Mouse (Mus musculus): ENCODE data around the gene Olfr397. TPM values are rescaled to one million over a fixed set of nuclear protein-coding genes. Genes with fewer than 3 reads are reported as not detected.

Olfr397 gene
- polyA plus RNA-seq (2014; fragmentation: Nextera tagmentation; extraction: Ambion mirVana) = not detected in 2 replicates

- Histone ChIP-seq H3K27me3 (replicated peaks; ENCODE audit: control insufficient read depth, insufficient read depth, low read length) (no peaks in the 10 kb centered on the region), H3K4me1 (replicated peaks; ENCODE audit: control insufficient read depth, insufficient read depth, low read length) (no peaks in the 10 kb centered on the region), H3K9me3 (ENCODE audit: control insufficient read depth, low read length) (no peaks in the 10 kb centered on the region), H3K36me3 (ENCODE audit: control insufficient read depth, insufficient read depth, low read length) (no peaks in the 10 kb centered on the region), H3K27ac (ENCODE audit: low read depth, low read length) (no peak within 1 kb of the TSS), H3K4me3 (ENCODE audit: low read depth, low read length) (no peak within 1 kb of the TSS), H3K9ac (ENCODE audit: low read depth, low read length) (no peak within 1 kb of the TSS), H3K4me2 (no peak within 1 kb of the TSS)
- 56% methylated on average over 1 of the region's 1 CpGs for WGBS
- DNase-seq (ENCODE audit: low spot score) = no peak
- no peak for ATAC-seq (replicated peaks; ENCODE audit: low FRiP score)
These were observed at the start of gene Olfr397 for GRCm38 (mm10) chr11:73960517-73960916. Gene Olfr397, plus strand, starts transcription at chr11:73960817.

- Histone ChIP-seq H3K4me2 (no peak within 1 kb of the TSS), H3K36me3 (ENCODE audit: control insufficient read depth, insufficient read depth, low read length) (no peaks in the 10 kb centered on the region), H3K27me3 (replicated peaks; ENCODE audit: control insufficient read depth, insufficient read depth, low read length) (no peaks in the 10 kb centered on the region), H3K4me1 (replicated peaks; ENCODE audit: control insufficient read depth, insufficient read depth, low read length) (no peaks in the 10 kb centered on the region), H3K9me3 (ENCODE audit: control insufficient read depth, low read length) (no peaks in the 10 kb centered on the region), H3K4me3 (ENCODE audit: low read depth, low read length) (no peak within 1 kb of the TSS), H3K9ac (ENCODE audit: low read depth, low read length) (no peak within 1 kb of the TSS), H3K27ac (ENCODE audit: low read depth, low read length) (no peak within 1 kb of the TSS)
- ATAC-seq (replicated peaks; ENCODE audit: low FRiP score) = no peak
- no peak for DNase-seq (ENCODE audit: low spot score)
These were observed 24.2 kb upstream of the Olfr397 start, which contains the start of gene Olfr23 for GRCm38 (mm10) chr11:73936377-73936776. Gene Olfr23, plus strand, starts transcription at chr11:73936677.

GRCm38 (mm10) chr11:73990307-73990706 lies 29.7 kb downstream of the Olfr397 start, which contains the start of gene Olfr398:
Gene Olfr398, minus strand, starts transcription at chr11:73990407.
- H3K27me3 ChIP-seq (replicated peaks; ENCODE audit: control insufficient read depth, insufficient read depth, low read length) = no peaks in the 10 kb centered on the region
- peaks cover 5% of the 10 kb centered on the region for H3K9me3 ChIP-seq (ENCODE audit: control insufficient read depth, low read length)
- no peak for ATAC-seq (replicated peaks; ENCODE audit: low FRiP score)
- no peak for DNase-seq (ENCODE audit: low spot score)
- H3K27ac ChIP-seq (ENCODE audit: low read depth, low read length) = no peak within 1 kb of the TSS
- H3K9ac ChIP-seq (ENCODE audit: low read depth, low read length) = no peak within 1 kb of the TSS
- no peak within 1 kb of the TSS for H3K4me2 ChIP-seq
- no peak within 1 kb of the TSS for H3K4me3 ChIP-seq (ENCODE audit: low read depth, low read length)
- no peaks in the 10 kb centered on the region for H3K36me3 ChIP-seq (ENCODE audit: control insufficient read depth, insufficient read depth, low read length)
- H3K4me1 ChIP-seq (replicated peaks; ENCODE audit: control insufficient read depth, insufficient read depth, low read length) = no peaks in the 10 kb centered on the region

GRCm38 (mm10) chr11:73993115-73993514 lies 32.5 kb downstream of the Olfr397 start:
- no peak for DNase-seq (ENCODE audit: low spot score)
- H3K9ac ChIP-seq (ENCODE audit: low read depth, low read length) = no peak overlapping the region
- H3K27me3 ChIP-seq (replicated peaks; ENCODE audit: control insufficient read depth, insufficient read depth, low read length) = no peaks in the 10 kb centered on the region
- H3K4me3 ChIP-seq (ENCODE audit: low read depth, low read length) = no peak overlapping the region
- no peaks in the 10 kb centered on the region for H3K36me3 ChIP-seq (ENCODE audit: control insufficient read depth, insufficient read depth, low read length)
- H3K27ac ChIP-seq (ENCODE audit: low read depth, low read length) = no peak overlapping the region
- no peak overlapping the region for H3K4me2 ChIP-seq
- H3K4me1 ChIP-seq (replicated peaks; ENCODE audit: control insufficient read depth, insufficient read depth, low read length) = no peaks in the 10 kb centered on the region
- no peaks in the 10 kb centered on the region; the same call in 1 of the 2 replicates for H3K9me3 ChIP-seq (ENCODE audit: control insufficient read depth, low read length)
- ATAC-seq (replicated peaks; ENCODE audit: low FRiP score) = no peak

Other genes starting within 250 kb of the Olfr397 start
- not detected in 2 replicates for gene Olfr389, start 180.1 kb upstream of the Olfr397 start, polyA plus RNA-seq (2014; fragmentation: Nextera tagmentation; extraction: Ambion mirVana)
- not detected in 2 replicates for gene Olfr390, start 177.9 kb upstream of the Olfr397 start, polyA plus RNA-seq (2014; fragmentation: Nextera tagmentation; extraction: Ambion mirVana)
- not detected in 2 replicates for gene Olfr391-ps, start 157.8 kb upstream of the Olfr397 start, polyA plus RNA-seq (2014; fragmentation: Nextera tagmentation; extraction: Ambion mirVana)
- gene Olfr392, start 143.8 kb upstream of the Olfr397 start, polyA plus RNA-seq (2014; fragmentation: Nextera tagmentation; extraction: Ambion mirVana) = not detected in 2 replicates
- gene Olfr393, start 109.4 kb upstream of the Olfr397 start, polyA plus RNA-seq (2014; fragmentation: Nextera tagmentation; extraction: Ambion mirVana) = not detected in 2 replicates
- gene Olfr394, start 70.0 kb upstream of the Olfr397 start, polyA plus RNA-seq (2014; fragmentation: Nextera tagmentation; extraction: Ambion mirVana) = not detected in 2 replicates
- gene Olfr395, start 51.5 kb upstream of the Olfr397 start, polyA plus RNA-seq (2014; fragmentation: Nextera tagmentation; extraction: Ambion mirVana) = not detected in 2 replicates
- gene Olfr23, start 24.1 kb upstream of the Olfr397 start, polyA plus RNA-seq (2014; fragmentation: Nextera tagmentation; extraction: Ambion mirVana) = not detected in 2 replicates
- not detected in 2 replicates for gene Olfr398, start 29.6 kb downstream of the Olfr397 start, polyA plus RNA-seq (2014; fragmentation: Nextera tagmentation; extraction: Ambion mirVana)
- gene Olfr139, start 95.7 kb downstream of the Olfr397 start, polyA plus RNA-seq (2014; fragmentation: Nextera tagmentation; extraction: Ambion mirVana) = not detected in 2 replicates
- not detected in 2 replicates for gene Olfr399, start 95.8 kb downstream of the Olfr397 start, polyA plus RNA-seq (2014; fragmentation: Nextera tagmentation; extraction: Ambion mirVana)
- gene Zfp616, start 109.1 kb downstream of the Olfr397 start, polyA plus RNA-seq (2014; fragmentation: Nextera tagmentation; extraction: Ambion mirVana) = not detected in 2 replicates
- not detected in 2 replicates for gene Olfr401, start 152.9 kb downstream of the Olfr397 start, polyA plus RNA-seq (2014; fragmentation: Nextera tagmentation; extraction: Ambion mirVana)
- gene Olfr402, start 192.7 kb downstream of the Olfr397 start, polyA plus RNA-seq (2014; fragmentation: Nextera tagmentation; extraction: Ambion mirVana) = not detected in 2 replicates
- not detected in 2 replicates for gene Olfr403, start 225.4 kb downstream of the Olfr397 start, polyA plus RNA-seq (2014; fragmentation: Nextera tagmentation; extraction: Ambion mirVana)

All from liver, embryonic 11.5 days (tissue).